Mouse (Mus musculus) heart, postnatal 0 days (tissue): ENCODE results near the gene Olfr1369-ps1.

ENCODE experiments used
- CTCF ChIP-seq: IDR thresholded peaks from 2 replicates; pipeline ENCODE4 v1.5.1; 2016; ENCODE audit warnings: antibody characterized with exemption, control low read depth, low read depth
- EP300 ChIP-seq: IDR thresholded peaks from 2 replicates; pipeline ENCODE4 v1.6.1; 2016; ENCODE audit warnings: antibody characterized with exemption, low read depth

DNA sequence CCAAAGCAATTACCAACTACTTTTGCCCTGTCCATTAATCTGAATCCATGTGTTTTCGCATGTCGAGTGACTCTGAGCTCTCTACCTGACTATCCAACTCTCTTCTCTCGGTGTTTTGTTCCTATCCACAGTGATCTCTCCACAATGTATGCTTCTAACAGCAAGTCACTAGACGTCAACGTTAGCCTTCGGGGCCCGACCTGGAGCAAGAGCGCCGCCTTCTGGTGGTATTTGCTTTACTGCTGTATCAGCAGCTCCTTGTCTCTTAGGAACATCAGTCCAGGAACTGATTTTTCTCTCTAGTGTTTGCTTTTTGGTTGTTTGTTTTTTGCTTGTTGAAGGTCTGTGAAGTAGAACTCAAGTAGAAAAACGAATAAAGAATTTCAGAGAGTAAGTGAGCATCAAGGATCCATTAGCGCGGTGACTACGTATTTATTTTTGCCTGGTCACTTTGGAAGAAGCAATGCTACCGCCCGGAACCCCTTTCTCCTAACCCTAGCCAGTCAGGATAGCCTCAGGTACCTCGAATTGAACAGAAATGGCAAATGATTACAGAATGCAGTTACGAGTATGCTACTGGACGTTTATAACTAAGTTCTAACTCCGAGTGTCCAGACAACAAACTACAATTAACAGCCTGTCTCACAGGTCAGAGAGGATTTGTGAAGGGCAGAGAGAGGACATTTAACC, 47.6 kb downstream of the Olfr1369-ps1 start:
- peak; percentile 79 for TF ChIP-seq CTCF
- no peak for TF ChIP-seq EP300
